Comparison of ENCODE assay signal across 8 mouse cellular contexts in genomic region chr11:58955143-58955867, GRCm38 (mm10). TPM values are rescaled to one million over a fixed set of nuclear protein-coding genes. Genes with fewer than 3 reads are reported as not detected.
A peak's percentile ranks its signal among the peaks of the same experiment; 100 is the strongest.
DNase-seq lines count a peak whose midpoint lies in the region; ATAC-seq and TF ChIP-seq lines count a peak whose summit lies in the region.

No protein-coding gene starts in this region.

- H3K9ac ChIP-seq in forebrain, postnatal 0 days: peak overlapping the region; percentile 75
- H3K9ac ChIP-seq in liver, embryonic 12.5 days: peak overlapping the region; percentile 98

- TF ChIP-seq POLR2A in bone marrow macrophage, adult 2 months (IDR thresholded peaks at IDR 0.05; ENCODE audit: borderline replicate concordance, low read depth, low read length): no peak

- H3K4me1 ChIP-seq in bone marrow macrophage, adult 2 months (ENCODE audit: control insufficient read depth, insufficient read depth, low read length): peaks cover 31% of the 10 kb centered on the region
- H3K4me1 ChIP-seq in forebrain, postnatal 0 days (ENCODE audit: insufficient read depth): peaks cover 29% of the 10 kb centered on the region
- peaks cover 52% of the 10 kb centered on the region for H3K4me1 ChIP-seq in liver, embryonic 12.5 days

- no peaks in the 10 kb centered on the region for H3K27me3 ChIP-seq in forebrain, postnatal 0 days (ENCODE audit: insufficient read depth, low read length)
- H3K27me3 ChIP-seq in liver, embryonic 12.5 days (replicated peaks): peaks cover 17% of the 10 kb centered on the region

- no peaks in the 10 kb centered on the region for H3K9me3 ChIP-seq in forebrain, postnatal 0 days (ENCODE audit: low read length)
- H3K9me3 ChIP-seq in liver, embryonic 12.5 days (replicated peaks): no peaks in the 10 kb centered on the region

- H3K4me3 ChIP-seq in left cerebral cortex, adult 2 months: peak overlapping the region; percentile 71
- H3K4me3 ChIP-seq in bone marrow macrophage, adult 2 months (ENCODE audit: insufficient read depth, low read length): peak overlapping the region; percentile 85
- peak overlapping the region; percentile 59 for H3K4me3 ChIP-seq in forebrain, postnatal 0 days (ENCODE audit: low read depth, low read length)
- peak overlapping the region; percentile 89 for H3K4me3 ChIP-seq in liver, embryonic 12.5 days

- H3K4me2 ChIP-seq in forebrain, postnatal 0 days (ENCODE audit: low read depth): peak overlapping the region; percentile 85
- H3K4me2 ChIP-seq in liver, embryonic 12.5 days: peak overlapping the region; percentile 95

- no peak for DNase-seq in left cerebral cortex, adult 2 months (ENCODE audit: extremely low spot score in 1 of 2, low spot score in 2 of 2)
- DNase-seq in left cerebral cortex, adult 9 months (ENCODE audit: low spot score in 2 of 2): no peak
- peak; percentile 49 for DNase-seq in forebrain, postnatal 0 days
- DNase-seq in retina, adult 2 months (ENCODE audit: low read depth, low spot score): peak; percentile 87
- DNase-seq in natural killer cell, adult 2 months (ENCODE audit: low spot score in 2 of 2): no peak
- DNase-seq in adrenal gland, adult 18-20 months (ENCODE audit: low spot score in 2 of 2): no peak

- no peaks in the 10 kb centered on the region; the same call in 1 of the 2 replicates for H3K36me3 ChIP-seq in forebrain, postnatal 0 days (ENCODE audit: insufficient read depth)
- H3K36me3 ChIP-seq in liver, embryonic 12.5 days: peaks cover 25% of the 10 kb centered on the region

- no peak; the same call in 1 of the 2 replicates for TF ChIP-seq CTCF in left cerebral cortex, adult 2 months (IDR thresholded peaks at IDR 0.05)
- TF ChIP-seq CTCF in bone marrow macrophage, adult 2 months (IDR thresholded peaks at IDR 0.05; ENCODE audit: low read depth, low read length): no peak
- TF ChIP-seq CTCF in forebrain, postnatal 0 days (IDR thresholded peaks at IDR 0.05; ENCODE audit: low read depth): 0 out of 2 replicates have a peak, but pooled peaks have one; percentile 22

- under 1% methylated on average over 20 of the region's 20 CpGs for WGBS in forebrain, postnatal 0 days
- WGBS in liver, embryonic 12.5 days (ENCODE audit: insufficient replicate concordance): under 1% methylated on average over 20 of the region's 20 CpGs

- ATAC-seq in forebrain, postnatal 0 days: no peak
- ATAC-seq in liver, embryonic 12.5 days: peak; percentile 30

- peak overlapping the region; percentile 98 for H3K27ac ChIP-seq in left cerebral cortex, adult 2 months
- H3K27ac ChIP-seq in bone marrow macrophage, adult 2 months (ENCODE audit: insufficient read depth, low read depth, low read length): peak overlapping the region; percentile 90
- H3K27ac ChIP-seq in forebrain, postnatal 0 days (ENCODE audit: low read depth, low read length): peak overlapping the region; percentile 99
- H3K27ac ChIP-seq in liver, embryonic 12.5 days: peak overlapping the region; percentile 99

- intact Hi-C loops in left cerebral cortex, adult 2 months (cut with DNase I): no loop called here

RNA-seq across cellular contexts. Expression of gene Hist3h2a, which starts 0.8 kb away (rescaled TPM):
- 10 to 100 TPM; 55.5 to 59.1 TPM for total RNA-seq in left cerebral cortex, adult 2 months (2021)
- 32.0 and 37.9 TPM in 2 replicates for polyA plus RNA-seq in bone marrow macrophage, adult 2 months (2012; ENCODE audit: insufficient read depth, insufficient read length, missing spikeins)
- 181 and 199 TPM in 2 replicates for total RNA-seq in forebrain, postnatal 0 days (2014; rRNA removed)
- polyA plus RNA-seq in forebrain, postnatal 0 days (2015; fragmentation: Nextera tagmentation; extraction: Ambion mirVana): 58.0 and 58.7 TPM in 2 replicates
- polyA plus RNA-seq in liver, embryonic 12.5 days (2016; fragmentation: Nextera tagmentation; extraction: Ambion mirVana): 14.3 and 16.9 TPM in 2 replicates
- 10 to 100 TPM; 13.3 to 17.6 TPM for total RNA-seq in adrenal gland, adult 18-20 months (2021)

RNA-seq across cellular contexts. Expression of gene Trim17, which starts 0.8 kb away (rescaled TPM):
- total RNA-seq in left cerebral cortex, adult 2 months (2021): 1 to 10 TPM; 4.8 to 4.9 TPM
- polyA plus RNA-seq in bone marrow macrophage, adult 2 months (2012; ENCODE audit: insufficient read depth, insufficient read length, missing spikeins): 0.28 TPM in 1 of 2 replicates, not detected in the other
- 3.4 and 4.0 TPM in 2 replicates for total RNA-seq in forebrain, postnatal 0 days (2014; rRNA removed)
- polyA plus RNA-seq in forebrain, postnatal 0 days (2015; fragmentation: Nextera tagmentation; extraction: Ambion mirVana): 0.65 TPM in 2 replicates
- polyA plus RNA-seq in liver, embryonic 12.5 days (2016; fragmentation: Nextera tagmentation; extraction: Ambion mirVana): 0.07 and 0.13 TPM in 2 replicates
- total RNA-seq in adrenal gland, adult 18-20 months (2021): under 1 TPM; 0.06 to 0.10 TPM

RNA-seq across cellular contexts. Expression of gene Hist3h2ba, which starts 6.6 kb away (rescaled TPM):
- 10 to 100 TPM; 88.5 to 98.9 TPM for total RNA-seq in left cerebral cortex, adult 2 months (2021)
- 1.4 TPM in 1 of 2 replicates, not detected in the other for polyA plus RNA-seq in bone marrow macrophage, adult 2 months (2012; ENCODE audit: insufficient read depth, insufficient read length, missing spikeins)
- 446 and 960 TPM in 2 replicates for total RNA-seq in forebrain, postnatal 0 days (2014; rRNA removed)
- polyA plus RNA-seq in forebrain, postnatal 0 days (2015; fragmentation: Nextera tagmentation; extraction: Ambion mirVana): 111 and 146 TPM in 2 replicates
- 5.3 and 5.7 TPM in 2 replicates for polyA plus RNA-seq in liver, embryonic 12.5 days (2016; fragmentation: Nextera tagmentation; extraction: Ambion mirVana)
- 1 to 10 TPM; 5.8 to 6.0 TPM for total RNA-seq in adrenal gland, adult 18-20 months (2021)

RNA-seq across cellular contexts. Expression of gene Rnf187, which starts 16.6 kb away (rescaled TPM):
- total RNA-seq in left cerebral cortex, adult 2 months (2021): 100 to 1,000 TPM; 445 to 469 TPM
- 99.5 and 112 TPM in 2 replicates for polyA plus RNA-seq in bone marrow macrophage, adult 2 months (2012; ENCODE audit: insufficient read depth, insufficient read length, missing spikeins)
- total RNA-seq in forebrain, postnatal 0 days (2014; rRNA removed): 668 and 716 TPM in 2 replicates
- polyA plus RNA-seq in forebrain, postnatal 0 days (2015; fragmentation: Nextera tagmentation; extraction: Ambion mirVana): 583 and 608 TPM in 2 replicates
- 200 and 207 TPM in 2 replicates for polyA plus RNA-seq in liver, embryonic 12.5 days (2016; fragmentation: Nextera tagmentation; extraction: Ambion mirVana)
- 100 to 1,000 TPM; 171 to 177 TPM for total RNA-seq in adrenal gland, adult 18-20 months (2021)

RNA-seq across cellular contexts. Expression of gene Trim11, which starts 22.6 kb away (rescaled TPM):
- total RNA-seq in left cerebral cortex, adult 2 months (2021): 10 to 100 TPM; 25.6 to 26.1 TPM
- polyA plus RNA-seq in bone marrow macrophage, adult 2 months (2012; ENCODE audit: insufficient read depth, insufficient read length, missing spikeins): 21.2 and 22.6 TPM in 2 replicates
- 29.2 and 31.9 TPM in 2 replicates for total RNA-seq in forebrain, postnatal 0 days (2014; rRNA removed)
- 13.5 and 16.0 TPM in 2 replicates for polyA plus RNA-seq in forebrain, postnatal 0 days (2015; fragmentation: Nextera tagmentation; extraction: Ambion mirVana)
- polyA plus RNA-seq in liver, embryonic 12.5 days (2016; fragmentation: Nextera tagmentation; extraction: Ambion mirVana): 11.2 and 11.5 TPM in 2 replicates
- 10 to 100 TPM; 22.0 to 27.1 TPM for total RNA-seq in adrenal gland, adult 18-20 months (2021)

Comparison
In these comparisons a context has a peak if more than half of its experiments do, and no peak if none do; other contexts are left out.
1. DNase-seq: peak in forebrain, postnatal 0 days (single experiment) and retina, adult 2 months (single experiment); none in left cerebral cortex, adult 2 months (0 of 2), left cerebral cortex, adult 9 months (0 of 2), natural killer cell, adult 2 months (0 of 2) and adrenal gland, adult 18-20 months (0 of 2).
2. RNA of gene Hist3h2ba, which starts 6.6 kb away (total RNA-seq): 446 to 960 TPM in forebrain, postnatal 0 days and 88.5 to 98.9 TPM in left cerebral cortex, adult 2 months; 5.8 to 6.0 TPM in adrenal gland, adult 18-20 months; every median in the first group is over 10 times any median in the second.
3. Peak in every context shown above with its lines, with median percentiles within 50 percentile points of each other: H3K27ac ChIP-seq and H3K4me3 ChIP-seq.